Mouse (Mus musculus): ENCODE data around the gene Mief2.

DNA sequence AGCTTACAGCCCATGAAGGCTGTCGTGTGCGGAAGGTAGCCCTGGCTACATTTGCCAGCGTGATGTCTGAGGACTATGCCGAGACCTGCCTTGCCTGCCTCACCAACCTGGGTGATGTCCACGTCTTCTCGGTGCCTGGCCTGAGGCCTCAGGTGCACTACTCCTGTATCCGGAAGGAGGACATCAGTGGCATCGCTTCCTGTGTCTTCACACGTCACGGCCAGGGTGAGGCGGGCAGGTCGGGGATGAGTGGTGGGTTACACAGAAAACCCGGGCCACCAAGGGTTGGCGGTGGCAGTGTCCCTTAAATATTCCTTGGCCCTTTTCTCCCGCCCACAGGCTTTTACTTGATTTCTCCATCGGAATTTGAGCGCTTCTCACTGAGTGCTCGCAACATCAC, 16.2 kb upstream of the Mief2 start:
- TF ChIP-seq CTCF (IDR thresholded peaks at IDR 0.05 in 2 of 3, conservative IDR thresholded peaks at IDR 0.05 in 1 of 3; ENCODE audit: control insufficient read depth in 1 of 3, insufficient read depth in 1 of 3, low read depth in 2 of 3, low read length in 3 of 3, poor library complexity in 1 of 3, severe bottlenecking in 1 of 3) (no peak), MAX (IDR thresholded peaks at IDR 0.05; ENCODE audit: low read length) (no peak), POLR2A (IDR thresholded peaks at IDR 0.05; ENCODE audit: control insufficient read depth in 1 of 2, insufficient read depth in 1 of 2, low read depth in 1 of 2, low read length in 2 of 2, poor library complexity in 1 of 2) (no peak), EP300 (IDR thresholded peaks at IDR 0.05; ENCODE audit: low read depth in 1 of 2, low read length in 2 of 2) (no peak), ZNF384 (IDR thresholded peaks at IDR 0.05; ENCODE audit: low read depth, low read length) (no peak), TBP (IDR thresholded peaks at IDR 0.05; ENCODE audit: low read depth, low read length) (no peak), ETS1 (IDR thresholded peaks at IDR 0.05; ENCODE audit: low read depth, low read length) (no peak), SMC3 (IDR thresholded peaks at IDR 0.05; ENCODE audit: low read depth, low read length) (no peak), MXI1 (IDR thresholded peaks at IDR 0.05; ENCODE audit: low read depth, low read length) (no peak), TCF12 (IDR thresholded peaks at IDR 0.05; ENCODE audit: low read depth, low read length) (no peak)

Data from MEL (cell line).